Mouse (Mus musculus) heart, embryonic 11.5 days (tissue): ENCODE data around the gene Esd. TPM values are rescaled to one million over a fixed set of nuclear protein-coding genes. Genes with fewer than 3 reads are reported as not detected.

Experiments
- polyA plus RNA-seq: library from polyadenylated mRNA; unstranded; fragments of >200 nt; fragmentation: Nextera tagmentation; extraction: Ambion mirVana; gene quantifications from 2 replicates; pipeline ENCODE4 v1.2.1, GENCODE M21; 2014

The Esd gene
- polyA plus RNA-seq, 1 experiment from 2014 or later = 304 TPM

Other genes starting within 250 kb of the Esd start
- 0.59 and 0.89 TPM in 2 replicates for gene Htr2a, start 91.5 kb upstream of the Esd start, polyA plus RNA-seq
- 10.0 and 11.1 TPM in 2 replicates for gene Lrch1, start 215.6 kb downstream of the Esd start, polyA plus RNA-seq